Mouse (Mus musculus) midbrain, embryonic 12.5 days (tissue): ENCODE results near the gene Atp8b4. TPM values are rescaled to one million over a fixed set of nuclear protein-coding genes. Genes with fewer than 3 reads are reported as not detected.

Source experiments
- ATAC-seq: fragments of 200-750 bp; cut with Nextera tagmentation; 2 replicates; pipeline ENCODE4 v1.8.0; 2017; ENCODE audit warnings: low read depth, moderate TSS enrichment, moderate library complexity; ENCODE audit not compliant: low FRiP score
- H3K27ac ChIP-seq: fragments of 300-500 bp; sonication (generic); replicated peaks from 2 replicates; pipeline ENCODE4 v1.5.1; 2016; ENCODE audit warnings: mild to moderate bottlenecking
- H3K27me3 ChIP-seq: fragments of 300-500 bp; sonication (generic); 2 replicates; pipeline ENCODE4 v1.6.1; 2016; ENCODE audit warnings: mild to moderate bottlenecking
- H3K36me3 ChIP-seq: fragments of 300-500 bp; sonication (generic); 2 replicates; pipeline ENCODE4 v1.6.1; 2016
- H3K4me1 ChIP-seq: fragments of 300-500 bp; sonication (generic); 2 replicates; pipeline ENCODE4 v1.6.1; 2016
- H3K4me2 ChIP-seq: fragments of 300-500 bp; sonication (generic); replicated peaks from 2 replicates; pipeline ENCODE4 v1.6.1; 2016; ENCODE audit warnings: mild to moderate bottlenecking, moderate library complexity
- H3K4me3 ChIP-seq: fragments of 300-500 bp; sonication (generic); 2 replicates; pipeline ENCODE4 v1.5.1; 2016; ENCODE audit warnings: mild to moderate bottlenecking
- H3K9ac ChIP-seq: fragments of 300-500 bp; sonication (generic); replicated peaks from 2 replicates; pipeline ENCODE4 v1.6.1; 2016; ENCODE audit warnings: mild to moderate bottlenecking, moderate library complexity
- H3K9me3 ChIP-seq: fragments of 300-500 bp; sonication (generic); 2 replicates; pipeline ENCODE4 v1.6.1; 2016; ENCODE audit warnings: mild to moderate bottlenecking
- WGBS: fragments of 180-500 bp; shearing (Covaris S2); methylation state at CpG from one replicate; pipeline ENCODE4 v1.1.7; 2016; 5-methylcytosine and 5-hydroxymethylcytosine counted together
- polyA plus RNA-seq: library from polyadenylated mRNA; unstranded; fragments of >200 nt; fragmentation: Nextera tagmentation; extraction: Ambion mirVana; gene quantifications from 2 replicates; pipeline ENCODE4 v1.2.1, GENCODE M21; 2016

Atp8b4 gene
- polyA plus RNA-seq, 1 experiment from 2014 or later: 0.09 TPM

GRCm38 (mm10) chr2:126493306-126493705 lies 7.2 kb downstream of the Atp8b4 start:
- Histone ChIP-seq H3K4me1 (no peaks in the 10 kb centered on the region), H3K36me3 (no peaks in the 10 kb centered on the region), H3K27me3 (no peaks in the 10 kb centered on the region), H3K9me3 (no peaks in the 10 kb centered on the region), H3K27ac (no peak overlapping the region), H3K4me2 (no peak overlapping the region), H3K9ac (no peak overlapping the region), H3K4me3 (no peak overlapping the region)
- WGBS: 91% methylated on average over 8 of the region's 8 CpGs
- ATAC-seq: no peak

- 62% methylated on average over 5 of the region's 5 CpGs for WGBS
- Histone ChIP-seq H3K27ac (no peak overlapping the region), H3K36me3 (no peaks in the 10 kb centered on the region), H3K9ac (no peak overlapping the region), H3K4me1 (no peaks in the 10 kb centered on the region), H3K4me2 (no peak overlapping the region), H3K9me3 (no peaks in the 10 kb centered on the region), H3K4me3 (no peak overlapping the region), H3K27me3 (no peaks in the 10 kb centered on the region)
- ATAC-seq: no peak
Observed at GRCm38 (mm10) chr2:126492713-126493112, 7.8 kb downstream of the Atp8b4 start.

GRCm38 (mm10) chr2:126491446-126491845 lies 9.0 kb downstream of the Atp8b4 start:
- H3K9ac ChIP-seq: no peak overlapping the region
- no peaks in the 10 kb centered on the region for H3K36me3 ChIP-seq
- H3K4me1 ChIP-seq: no peaks in the 10 kb centered on the region
- ATAC-seq: no peak
- no peak overlapping the region for H3K27ac ChIP-seq
- 83% methylated on average over 4 of the region's 4 CpGs for WGBS
- no peaks in the 10 kb centered on the region for H3K27me3 ChIP-seq
- H3K9me3 ChIP-seq: no peaks in the 10 kb centered on the region
- H3K4me3 ChIP-seq: no peak overlapping the region
- H3K4me2 ChIP-seq: no peak overlapping the region

DNA sequence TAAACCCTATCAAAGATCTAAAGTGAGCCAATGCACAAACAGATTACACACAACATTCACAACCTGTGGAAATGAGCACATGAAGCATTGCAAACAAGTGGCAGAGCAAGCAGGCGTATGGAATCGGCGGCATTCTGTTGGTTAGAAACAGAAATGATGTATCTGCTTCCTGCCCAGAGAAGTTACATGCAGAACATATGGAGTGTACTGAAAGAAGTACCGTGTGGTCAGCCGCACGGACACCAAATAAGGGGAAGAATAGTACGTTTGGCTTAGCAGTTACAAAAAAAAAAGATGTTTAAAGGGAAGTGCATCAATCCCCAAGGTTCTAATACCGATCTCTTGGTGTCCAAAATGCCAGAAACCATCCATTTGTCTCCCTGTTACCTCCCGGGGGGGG lies 9.9 kb downstream of the Atp8b4 start:
- Histone ChIP-seq H3K9me3 (no peaks in the 10 kb centered on the region), H3K4me2 (no peak overlapping the region), H3K9ac (no peak overlapping the region), H3K27me3 (no peaks in the 10 kb centered on the region), H3K27ac (no peak overlapping the region), H3K4me3 (no peak overlapping the region), H3K4me1 (no peaks in the 10 kb centered on the region), H3K36me3 (no peaks in the 10 kb centered on the region)
- WGBS: 91% methylated on average over 9 of the region's 9 CpGs
- ATAC-seq: no peak

DNA sequence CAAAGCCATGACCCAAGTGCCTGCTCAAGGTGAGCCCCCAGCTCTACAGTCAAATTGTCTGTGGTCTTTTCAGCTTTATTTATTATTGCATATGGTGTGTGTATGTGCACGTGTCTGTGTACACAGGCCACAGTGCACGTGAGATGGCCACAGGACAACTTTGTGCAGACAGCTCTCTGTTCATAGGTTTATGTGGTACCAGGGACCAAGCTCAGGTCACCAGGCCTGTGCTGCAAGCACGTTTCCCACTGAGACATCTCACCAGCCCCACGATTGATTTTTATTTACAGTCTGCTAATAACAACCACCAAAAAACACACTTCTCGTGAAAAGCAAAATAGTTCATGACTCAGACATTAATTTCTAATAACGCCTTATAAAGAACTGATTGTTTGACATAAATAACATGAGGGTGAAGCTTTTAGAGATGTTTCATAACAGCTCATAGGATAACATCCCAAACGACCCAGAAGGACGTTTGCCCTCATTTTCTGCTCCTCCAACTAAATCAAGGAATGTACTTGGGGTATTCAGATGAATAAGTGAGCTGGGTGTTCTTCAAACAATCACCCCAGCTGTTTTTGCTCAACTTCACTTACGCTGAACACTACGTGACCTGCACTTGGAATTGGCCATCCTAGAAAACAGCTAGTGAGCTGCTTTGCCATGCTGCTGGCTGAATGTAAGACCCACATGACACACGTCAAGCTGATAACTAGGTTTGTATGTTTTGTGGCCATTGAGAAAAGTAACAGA lies 15.0 kb downstream of the Atp8b4 start:
- H3K9ac ChIP-seq: no peak overlapping the region
- H3K36me3 ChIP-seq: no peaks in the 10 kb centered on the region
- H3K27me3 ChIP-seq: no peaks in the 10 kb centered on the region
- no peak for ATAC-seq
- H3K27ac ChIP-seq: no peak overlapping the region
- no peak overlapping the region for H3K4me2 ChIP-seq
- 89% methylated on average over 11 of the region's 11 CpGs for WGBS
- no peaks in the 10 kb centered on the region for H3K9me3 ChIP-seq
- no peaks in the 10 kb centered on the region for H3K4me1 ChIP-seq
- H3K4me3 ChIP-seq: no peak overlapping the region

DNA sequence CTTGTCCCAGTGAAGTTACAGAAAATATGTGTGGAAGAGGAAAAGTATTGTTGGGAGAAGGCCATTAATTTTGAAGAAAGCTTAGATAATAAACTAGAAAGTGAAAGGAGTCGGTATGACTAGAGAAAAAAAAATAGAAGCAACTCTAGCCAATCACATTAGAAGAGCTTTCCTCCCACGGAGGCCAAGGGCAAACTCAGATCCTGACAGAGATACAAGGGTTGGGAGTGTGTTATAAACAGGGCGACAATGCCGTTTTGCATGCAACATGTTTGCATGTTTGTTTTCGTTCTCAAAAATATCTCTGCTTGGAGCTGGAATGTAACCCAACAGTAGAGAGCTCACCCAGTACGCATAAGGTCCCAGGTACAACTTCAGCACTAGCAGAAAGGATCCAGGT lies 17.1 kb downstream of the Atp8b4 start:
- Histone ChIP-seq H3K27me3 (no peaks in the 10 kb centered on the region), H3K9ac (no peak overlapping the region), H3K27ac (no peak overlapping the region), H3K4me2 (no peak overlapping the region), H3K36me3 (no peaks in the 10 kb centered on the region), H3K9me3 (no peaks in the 10 kb centered on the region), H3K4me3 (no peak overlapping the region), H3K4me1 (no peaks in the 10 kb centered on the region)
- 85% methylated on average over 6 of the region's 6 CpGs for WGBS
- no peak for ATAC-seq

DNA sequence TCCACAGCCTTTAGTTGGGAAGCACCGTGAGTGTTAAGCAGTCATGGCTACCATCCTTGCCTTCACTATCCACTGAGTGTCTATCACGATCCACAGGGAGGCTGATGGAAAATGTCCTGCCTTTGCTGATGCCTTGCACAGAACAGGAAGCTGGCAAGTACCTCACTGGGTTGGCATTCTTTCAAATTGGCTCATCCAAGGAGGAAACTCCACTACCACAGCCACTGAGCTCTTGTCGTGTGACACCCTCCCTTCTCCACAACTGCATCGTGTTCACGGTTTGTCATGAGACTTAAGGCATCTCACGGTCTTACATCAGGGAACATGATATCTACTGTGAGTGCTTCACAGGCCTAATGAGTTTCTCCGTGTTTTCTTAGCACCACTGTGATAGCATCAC lies 22.9 kb downstream of the Atp8b4 start:
- Histone ChIP-seq H3K4me2 (no peak overlapping the region), H3K36me3 (no peaks in the 10 kb centered on the region), H3K4me3 (no peak overlapping the region), H3K27me3 (no peaks in the 10 kb centered on the region), H3K9me3 (no peaks in the 10 kb centered on the region), H3K4me1 (no peaks in the 10 kb centered on the region), H3K27ac (no peak overlapping the region), H3K9ac (no peak overlapping the region)
- ATAC-seq: no peak
- WGBS: 89% methylated on average over 7 of the region's 7 CpGs

GRCm38 (mm10) chr2:126475681-126476410 lies 24.6 kb downstream of the Atp8b4 start:
- Histone ChIP-seq H3K9me3 (no peaks in the 10 kb centered on the region), H3K4me2 (no peak overlapping the region), H3K4me1 (no peaks in the 10 kb centered on the region), H3K27ac (no peak overlapping the region), H3K27me3 (no peaks in the 10 kb centered on the region), H3K9ac (no peak overlapping the region), H3K4me3 (no peak overlapping the region), H3K36me3 (no peaks in the 10 kb centered on the region)
- WGBS: 87% methylated on average over 11 of the region's 11 CpGs
- no peak for ATAC-seq

DNA sequence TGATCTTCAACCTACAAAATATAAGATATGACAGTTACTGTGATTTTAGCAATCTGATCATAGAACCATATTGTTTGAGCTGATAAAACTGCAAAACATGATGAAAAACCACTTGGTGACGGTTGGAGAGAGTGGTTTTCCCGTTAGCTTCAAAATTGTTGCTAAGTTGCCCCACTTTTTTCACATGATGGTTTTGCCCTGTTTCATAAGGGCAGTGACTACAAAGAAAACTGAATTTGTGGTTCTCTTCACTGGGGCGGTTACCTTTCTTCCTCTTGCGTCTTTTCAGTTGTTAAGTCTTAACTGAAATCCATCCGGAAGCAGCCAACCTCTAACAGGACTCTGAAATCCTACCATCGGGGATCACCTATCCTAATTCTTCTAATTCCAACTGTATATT lies 26.5 kb downstream of the Atp8b4 start:
- Histone ChIP-seq H3K4me2 (no peak overlapping the region), H3K36me3 (no peaks in the 10 kb centered on the region), H3K9me3 (no peaks in the 10 kb centered on the region), H3K9ac (no peak overlapping the region), H3K27ac (no peak overlapping the region), H3K27me3 (no peaks in the 10 kb centered on the region), H3K4me1 (no peaks in the 10 kb centered on the region), H3K4me3 (no peak overlapping the region)
- ATAC-seq: no peak
- 96% methylated on average over 6 of the region's 6 CpGs for WGBS

GRCm38 (mm10) chr2:126472836-126473235 lies 27.6 kb downstream of the Atp8b4 start:
- Histone ChIP-seq H3K4me1 (no peaks in the 10 kb centered on the region), H3K4me3 (no peak overlapping the region), H3K27me3 (no peaks in the 10 kb centered on the region), H3K36me3 (no peaks in the 10 kb centered on the region), H3K9me3 (no peaks in the 10 kb centered on the region), H3K9ac (no peak overlapping the region), H3K4me2 (no peak overlapping the region), H3K27ac (no peak overlapping the region)
- 82% methylated on average over 5 of the region's 5 CpGs for WGBS
- no peak for ATAC-seq

DNA sequence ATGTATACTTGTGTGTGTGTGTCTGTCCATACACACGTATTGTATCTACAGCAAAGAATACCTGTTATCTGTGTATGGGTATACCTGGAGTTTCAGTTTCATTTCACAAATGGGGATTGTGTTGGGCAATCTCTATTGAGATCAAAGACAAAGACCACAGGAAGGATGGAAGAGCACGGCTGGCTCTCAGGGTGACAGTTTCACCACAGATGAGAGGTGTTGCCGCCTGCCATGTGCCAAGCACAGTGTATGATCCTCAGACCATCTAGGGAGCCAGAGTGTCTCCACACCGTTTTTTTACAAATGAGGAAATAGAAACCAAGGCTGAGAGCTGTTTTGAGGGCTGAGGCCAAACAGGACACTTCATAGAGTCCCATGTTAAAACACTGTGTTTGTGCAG lies 32.7 kb downstream of the Atp8b4 start:
- Histone ChIP-seq H3K4me2 (no peak overlapping the region), H3K9me3 (no peaks in the 10 kb centered on the region), H3K27me3 (no peaks in the 10 kb centered on the region), H3K4me1 (no peaks in the 10 kb centered on the region), H3K4me3 (no peak overlapping the region), H3K36me3 (no peaks in the 10 kb centered on the region), H3K27ac (no peak overlapping the region), H3K9ac (no peak overlapping the region)
- no peak for ATAC-seq
- 78% methylated on average over 4 of the region's 4 CpGs for WGBS

DNA sequence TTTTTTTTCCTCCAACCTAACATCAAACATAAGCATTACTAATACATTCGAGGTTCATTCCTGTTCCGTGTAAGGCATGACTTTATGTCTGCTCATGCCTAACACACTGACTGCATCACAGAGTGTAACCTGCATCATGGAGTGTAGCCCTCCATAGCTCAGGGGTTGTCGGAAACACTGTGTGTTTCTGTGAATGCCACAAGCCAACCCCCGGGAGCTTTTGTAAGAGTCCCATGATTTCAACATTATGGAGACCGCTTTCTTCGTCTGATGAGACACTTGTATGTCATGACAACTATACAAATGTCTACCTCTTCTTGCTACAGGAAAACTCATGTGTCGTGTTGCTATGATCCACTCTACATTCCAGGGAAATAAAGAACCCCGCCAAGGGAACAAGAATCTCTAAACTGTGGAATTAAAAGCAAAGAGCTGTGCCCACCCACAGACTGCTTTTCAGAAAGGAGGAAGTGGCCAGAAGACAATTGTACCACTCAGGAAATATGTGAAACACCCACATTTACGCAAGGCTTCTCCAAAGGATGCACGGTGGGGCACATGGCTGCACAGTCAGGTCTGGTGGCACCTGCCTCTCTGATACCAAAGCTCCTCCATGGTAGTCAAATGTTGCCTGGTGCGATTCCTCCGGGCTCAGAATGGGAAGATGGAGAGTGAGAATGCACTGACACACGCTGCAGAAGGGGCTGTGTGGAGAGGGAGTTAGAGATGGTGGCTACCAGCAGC lies 33.9 kb downstream of the Atp8b4 start:
- Histone ChIP-seq H3K9me3 (no peaks in the 10 kb centered on the region), H3K36me3 (no peaks in the 10 kb centered on the region), H3K9ac (no peak overlapping the region), H3K4me3 (no peak overlapping the region), H3K27me3 (no peaks in the 10 kb centered on the region), H3K4me2 (no peak overlapping the region), H3K27ac (no peak overlapping the region), H3K4me1 (no peaks in the 10 kb centered on the region)
- ATAC-seq: no peak
- WGBS: 90% methylated on average over 13 of the region's 13 CpGs
